Mouse (Mus musculus) cerebellum, adult 8-10 months (tissue): ENCODE data around the gene Setd5.

ENCODE experiments used
- DNase-seq: peaks from one replicate; pipeline ENCODE4 v3.0.0; 2022

Gene Setd5

GRCm38 (mm10) chr6:113060892-113061563, 16.1 kb upstream of the Setd5 start:
- DNase-seq = no peak

DNA sequence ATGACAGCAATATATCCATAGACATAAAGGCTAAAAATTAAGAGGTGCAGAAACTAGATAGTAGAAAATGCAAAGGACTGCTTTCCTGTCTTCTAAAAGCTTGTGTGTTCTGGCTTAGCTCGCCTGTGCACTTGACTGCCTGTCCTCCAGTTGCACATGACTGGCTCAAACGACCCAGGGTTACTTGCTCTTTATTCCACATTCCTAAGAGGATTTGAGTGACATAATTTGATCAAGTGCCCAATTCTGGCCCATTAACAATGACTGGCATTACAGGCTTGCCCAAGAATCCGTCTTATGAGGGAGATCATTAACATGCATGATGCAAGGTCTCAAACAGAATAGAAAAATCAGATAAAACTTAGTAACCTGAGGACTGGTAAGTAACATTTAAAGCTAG, 14.9 kb upstream of the Setd5 start:
- no peak for DNase-seq

GRCm38 (mm10) chr6:113063363-113063762, 13.8 kb upstream of the Setd5 start:
- no peak for DNase-seq

- DNase-seq = no peak
Measured at GRCm38 (mm10) chr6:113065186-113065585, 12.0 kb upstream of the Setd5 start.

DNA sequence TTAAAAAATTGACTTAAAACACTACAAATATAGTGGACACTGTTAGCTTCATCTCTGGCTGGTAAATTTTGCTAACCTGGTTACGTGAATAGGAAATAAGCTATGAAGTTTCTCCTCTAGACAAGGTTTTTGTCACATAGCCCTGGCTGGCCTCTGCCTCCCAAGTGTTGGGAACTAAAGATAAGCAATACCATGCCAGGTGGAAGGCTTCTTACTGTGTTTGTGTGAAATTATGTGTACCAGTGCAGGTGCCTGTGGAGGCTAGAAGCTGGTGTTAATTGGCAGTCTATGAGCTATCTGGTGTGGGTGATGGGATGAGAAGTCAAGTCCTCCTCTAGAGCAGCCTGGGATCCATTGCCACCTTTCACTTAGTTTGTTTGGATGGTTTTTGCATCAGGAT, 8.0 kb upstream of the Setd5 start:
- DNase-seq = no peak

- DNase-seq = no peak
Measured at GRCm38 (mm10) chr6:113075261-113075660, 1.9 kb upstream of the Setd5 start.

GRCm38 (mm10) chr6:113076012-113076685, 1.0 kb upstream of the Setd5 start:
- DNase-seq = peak; percentile 91

DNA sequence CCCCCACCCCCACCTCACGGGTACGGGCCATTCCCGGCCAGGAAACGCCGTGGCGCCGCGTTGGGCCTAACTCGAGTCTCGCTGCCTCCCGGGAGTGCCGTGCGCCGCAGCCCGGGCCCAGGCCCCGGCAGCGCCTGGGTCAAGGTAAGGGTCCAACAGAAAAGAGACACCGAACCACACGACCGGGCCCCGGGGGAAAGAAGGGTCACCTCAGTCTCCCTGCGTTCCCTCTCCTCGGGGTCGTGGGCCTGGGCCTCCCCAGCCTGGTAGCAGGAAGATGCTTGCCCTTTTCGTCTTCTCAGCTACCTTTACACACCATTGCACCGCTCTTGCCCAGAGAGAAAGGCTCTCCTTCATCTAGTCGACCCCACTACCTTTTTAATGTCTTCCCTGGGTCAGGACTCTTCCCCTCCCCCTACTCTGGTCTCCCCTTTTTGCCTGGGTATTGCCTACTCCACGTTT, 435 bp downstream of the Setd5 start:
- DNase-seq = no peak

DNA sequence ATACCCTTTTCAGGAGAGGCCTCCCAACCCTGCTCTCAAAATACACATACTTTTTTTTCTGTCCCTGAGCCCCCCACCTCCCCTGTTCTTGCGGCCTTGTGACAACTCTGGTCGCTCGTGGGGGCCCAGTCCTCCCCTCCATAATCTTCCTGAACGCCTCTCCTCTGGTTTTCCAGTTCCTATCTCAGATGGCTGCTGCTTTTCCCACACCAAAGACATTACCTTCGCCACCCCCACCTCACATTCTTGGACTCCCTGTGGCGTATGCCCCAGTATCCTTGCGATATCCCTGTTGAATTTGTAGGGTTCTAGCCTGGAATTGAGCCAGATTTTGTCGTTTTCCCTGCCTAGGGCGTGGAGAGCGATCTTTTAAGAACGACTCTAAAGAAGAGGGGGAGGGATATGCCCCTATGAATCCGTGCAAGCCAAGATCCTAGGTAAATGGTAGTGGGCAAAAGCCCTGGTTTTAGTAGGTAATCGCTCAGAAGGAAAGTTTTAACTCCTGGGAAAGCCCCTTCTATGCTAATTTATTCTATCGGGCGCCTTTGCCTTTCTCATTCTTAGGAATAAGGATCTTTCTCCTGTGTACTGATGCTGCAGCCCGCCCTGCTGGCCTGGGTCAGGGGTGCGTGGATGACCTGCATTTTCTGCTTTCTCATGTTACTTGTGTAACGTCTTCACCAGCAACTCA, 1.0 kb downstream of the Setd5 start:
- DNase-seq = peak; percentile 48

GRCm38 (mm10) chr6:113079492-113079891, 2.3 kb downstream of the Setd5 start:
- DNase-seq = no peak

DNA sequence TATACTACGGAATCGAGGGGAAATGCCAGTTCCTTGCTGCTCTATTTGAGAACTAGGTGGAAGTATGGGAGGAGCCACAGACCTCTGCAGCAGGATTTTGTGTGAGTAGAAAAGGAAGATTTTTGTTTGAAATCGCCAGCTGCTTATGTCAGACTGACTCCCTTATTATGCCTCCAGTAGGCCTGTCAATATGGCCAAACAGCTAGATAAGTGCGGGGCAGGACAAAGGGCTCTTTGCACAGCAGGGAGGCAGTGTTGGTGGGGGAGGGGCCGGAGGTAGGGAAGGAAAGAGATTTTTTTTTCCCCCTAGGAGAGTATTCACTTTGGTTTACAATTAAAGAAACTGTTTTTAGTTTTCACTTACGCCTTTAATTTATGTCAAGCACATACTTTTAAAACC, 5.1 kb downstream of the Setd5 start:
- no peak for DNase-seq

GRCm38 (mm10) chr6:113084590-113084989, 7.4 kb downstream of the Setd5 start:
- no peak for DNase-seq

DNA sequence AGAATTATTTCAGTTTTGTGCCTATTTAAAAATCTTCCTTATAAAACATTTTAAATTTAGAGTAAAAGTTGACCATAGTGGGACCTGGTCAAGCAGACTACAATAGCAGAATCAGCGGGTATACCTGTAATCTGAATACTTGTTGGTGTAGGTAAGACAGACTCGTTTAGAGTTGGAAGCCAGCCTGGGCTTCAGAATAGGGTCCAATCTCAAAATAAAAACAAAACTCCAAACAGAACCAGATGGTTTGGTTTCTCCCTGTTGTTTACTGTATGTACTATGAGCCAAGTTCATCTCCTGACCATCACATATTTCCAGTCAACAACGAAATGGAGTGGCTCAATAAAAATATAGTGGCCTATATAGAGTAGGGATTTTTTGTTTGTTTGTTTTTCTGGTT, 16.0 kb downstream of the Setd5 start:
- DNase-seq = peak; percentile 29

DNA sequence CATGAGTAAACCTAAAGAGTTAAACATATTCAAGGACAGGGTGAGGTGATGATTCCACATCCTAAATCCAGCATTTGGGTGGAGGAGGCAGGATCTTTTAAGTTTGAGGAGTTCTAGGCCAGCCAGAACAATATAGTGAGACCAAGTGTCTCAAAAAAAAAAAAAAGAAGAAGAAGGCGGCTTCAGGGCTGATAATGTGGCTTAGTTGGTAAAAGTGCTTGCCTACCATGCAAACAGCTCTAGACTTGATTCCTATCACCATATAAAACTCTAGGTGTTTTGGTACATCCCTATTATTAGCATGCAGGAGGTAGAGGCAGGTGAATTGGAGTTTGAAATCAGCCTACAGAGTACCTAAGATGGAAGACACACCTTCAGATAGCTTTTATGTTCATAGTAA, 18.4 kb downstream of the Setd5 start:
- no peak for DNase-seq

GRCm38 (mm10) chr6:113097662-113098061, 20.5 kb downstream of the Setd5 start:
- no peak for DNase-seq

GRCm38 (mm10) chr6:113099640-113100289, 22.6 kb downstream of the Setd5 start:
- peak; percentile 91 for DNase-seq

GRCm38 (mm10) chr6:113102541-113102940, 25.4 kb downstream of the Setd5 start:
- DNase-seq = no peak

DNA sequence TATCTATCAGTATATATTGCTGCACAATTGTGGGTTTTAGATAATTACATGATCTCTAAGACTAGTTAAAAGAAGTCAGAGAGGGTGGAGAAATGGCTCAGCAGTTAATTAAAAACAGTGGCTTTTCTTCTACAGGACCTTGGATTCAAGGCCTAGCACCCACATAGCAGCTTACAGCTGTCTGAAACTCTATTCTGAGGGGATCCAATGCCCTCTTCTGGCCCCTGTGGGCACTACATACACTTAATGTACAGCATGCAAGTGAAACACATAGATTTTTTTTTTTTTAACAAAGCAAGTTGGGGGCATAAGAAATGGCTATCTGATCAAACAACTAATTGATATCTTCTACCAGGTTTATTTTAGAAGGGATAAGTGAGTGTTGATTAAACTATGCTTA, 26.6 kb downstream of the Setd5 start:
- DNase-seq = no peak

DNA sequence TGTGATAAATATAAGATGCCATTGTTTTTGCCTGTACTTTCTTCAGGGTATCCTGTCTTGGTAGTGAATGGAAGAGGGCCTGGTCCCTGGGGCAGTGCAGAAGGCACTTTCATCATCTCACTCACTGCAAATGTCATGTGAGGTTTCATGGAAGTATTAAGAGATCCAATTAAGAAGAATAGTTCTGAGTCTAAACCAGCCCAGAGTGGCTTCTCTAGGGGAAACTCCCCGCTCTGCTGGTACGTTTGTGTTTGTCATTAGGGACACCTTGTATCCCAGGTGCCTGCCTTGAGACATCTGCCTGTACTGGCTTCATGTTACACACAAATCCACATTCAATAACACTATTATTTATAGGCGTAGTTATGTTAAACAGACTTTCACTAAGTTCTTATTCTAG, 32.2 kb downstream of the Setd5 start:
- no peak for DNase-seq

DNA sequence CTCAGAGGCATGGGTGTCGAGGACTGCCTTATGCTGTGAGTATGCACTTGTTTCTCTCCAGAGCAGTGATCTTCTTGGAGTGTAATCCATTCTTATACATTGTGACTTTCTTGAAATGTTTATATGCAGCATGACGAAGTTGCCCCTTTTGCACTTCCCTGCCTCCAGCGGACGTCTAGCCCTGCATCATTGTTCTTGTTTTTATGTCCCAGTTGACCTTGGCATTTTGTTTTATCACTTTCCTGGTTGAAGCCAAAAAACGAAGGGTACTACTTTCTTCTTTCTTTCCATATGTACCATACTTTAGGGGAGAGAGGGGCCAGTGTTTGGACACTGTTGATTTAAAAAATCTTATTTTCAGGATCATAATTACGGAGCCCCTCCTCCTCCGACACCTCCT, 32.8 kb downstream of the Setd5 start:
- no peak for DNase-seq

DNA sequence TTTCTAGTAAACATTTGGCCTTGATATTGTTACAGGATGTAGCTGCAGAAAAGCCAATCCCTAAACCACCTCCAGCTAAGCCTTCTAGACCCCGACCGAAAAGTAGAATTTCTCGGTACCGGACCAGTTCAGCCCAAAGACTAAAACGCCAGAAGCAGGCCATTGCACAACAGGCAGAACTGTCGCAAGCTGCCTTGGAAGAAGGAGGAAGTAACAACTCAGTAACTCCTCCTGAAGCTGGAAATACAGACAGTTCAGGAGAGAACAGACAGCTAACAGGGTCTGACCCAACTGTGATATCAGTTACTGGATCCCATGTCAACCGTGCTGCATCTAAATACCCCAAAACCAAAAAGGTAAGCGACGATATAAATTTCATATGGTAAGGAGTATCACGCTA, 43.6 kb downstream of the Setd5 start:
- DNase-seq = no peak

- no peak for DNase-seq
Measured at GRCm38 (mm10) chr6:113133360-113133759, 56.2 kb downstream of the Setd5 start.

- DNase-seq = no peak
Measured at GRCm38 (mm10) chr6:113141389-113142094, 64.4 kb downstream of the Setd5 start.
